Mouse (Mus musculus) forebrain, embryonic 10.5 days (tissue): ENCODE results near the gene Hemk1. TPM values are rescaled to one million over a fixed set of nuclear protein-coding genes. Genes with fewer than 3 reads are reported as not detected.
A peak's percentile ranks its signal among the peaks of the same experiment; 100 is the strongest.

Experiments
- DNase-seq: peaks from one replicate; pipeline ENCODE4 v3.0.0-alpha.2; 2017; ENCODE audit warnings: low spot score; ENCODE audit errors: extremely low spot score
- H3K27ac ChIP-seq: fragments of 300-500 bp; sonication (generic); 2 replicates; pipeline ENCODE4 v1.5.1; 2016; ENCODE audit warnings: mild to moderate bottlenecking
- H3K27me3 ChIP-seq: fragments of 300-500 bp; sonication (generic); 2 replicates; pipeline ENCODE4 v1.6.1; 2016; ENCODE audit warnings: mild to moderate bottlenecking; ENCODE audit not compliant: poor library complexity, severe bottlenecking
- H3K36me3 ChIP-seq: fragments of 300-500 bp; sonication (generic); replicated peaks from 2 replicates; pipeline ENCODE4 v1.6.1; 2016; ENCODE audit warnings: mild to moderate bottlenecking, moderate library complexity
- H3K4me1 ChIP-seq: fragments of 300-500 bp; sonication (generic); 2 replicates; pipeline ENCODE4 v1.6.1; 2016
- H3K4me3 ChIP-seq: fragments of 300-500 bp; sonication (generic); 2 replicates; pipeline ENCODE4 v1.5.1; 2016; ENCODE audit warnings: mild to moderate bottlenecking, moderate library complexity
- H3K9me3 ChIP-seq: fragments of 300-500 bp; sonication (generic); 2 replicates; pipeline ENCODE4 v1.6.1; 2016; ENCODE audit warnings: mild to moderate bottlenecking, moderate library complexity
- WGBS: fragments of 180-500 bp; shearing (Covaris S2); methylation state at CpG from one replicate; pipeline ENCODE4 v1.1.7; 2016; 5-methylcytosine and 5-hydroxymethylcytosine counted together
- polyA plus RNA-seq: library from polyadenylated mRNA; unstranded; fragments of >200 nt; fragmentation: Nextera tagmentation; extraction: Ambion mirVana; gene quantifications from 2 replicates; pipeline ENCODE4 v1.2.1, GENCODE M21; 2016

Hemk1 gene
- polyA plus RNA-seq, 1 experiment from 2014 or later = 13.5 TPM

- H3K27me3 ChIP-seq = peaks cover 35% of the 10 kb centered on the region
- H3K36me3 ChIP-seq = no peaks in the 10 kb centered on the region
- no peaks in the 10 kb centered on the region for H3K9me3 ChIP-seq
- peak; percentile 91 for DNase-seq
- peak within 1 kb of the TSS; percentile 76 for H3K4me3 ChIP-seq
- under 1% methylated on average over 34 of the region's 34 CpGs for WGBS
- H3K27ac ChIP-seq = peak within 1 kb of the TSS; percentile 83
- H3K4me1 ChIP-seq = peaks cover 46% of the 10 kb centered on the region
Observed at GRCm38 (mm10) chr9:107340267-107340859, 2.2 kb upstream of the Hemk1 start, which contains the start of gene 6430571L13Rik. TSS of gene 6430571L13Rik (plus strand) at chr9:107340602.

GRCm38 (mm10) chr9:107336386-107336785 is 1.8 kb downstream of the Hemk1 start:
- H3K4me1 ChIP-seq = peaks cover 45% of the 10 kb centered on the region
- peaks cover 13% of the 10 kb centered on the region for H3K36me3 ChIP-seq
- no peak for DNase-seq
- no peaks in the 10 kb centered on the region for H3K9me3 ChIP-seq
- peaks cover 5% of the 10 kb centered on the region for H3K27me3 ChIP-seq
- no peak overlapping the region for H3K4me3 ChIP-seq
- H3K27ac ChIP-seq = no peak overlapping the region
- 92% methylated on average over 6 of the region's 6 CpGs for WGBS

GRCm38 (mm10) chr9:107335909-107336308 is 2.2 kb downstream of the Hemk1 start:
- Histone ChIP-seq H3K27me3 (peaks cover under 1% of the 10 kb centered on the region), H3K27ac (no peak overlapping the region), H3K4me3 (no peak overlapping the region), H3K4me1 (peaks cover 40% of the 10 kb centered on the region), H3K36me3 (peaks cover 14% of the 10 kb centered on the region), H3K9me3 (no peaks in the 10 kb centered on the region)
- WGBS = 11% methylated on average over 5 of the region's 5 CpGs
- peak; percentile 57 for DNase-seq

GRCm38 (mm10) chr9:107335046-107335445 is 3.1 kb downstream of the Hemk1 start:
- WGBS = 94% methylated on average over 5 of the region's 5 CpGs
- peaks cover 32% of the 10 kb centered on the region for H3K4me1 ChIP-seq
- no peak for DNase-seq
- no peaks in the 10 kb centered on the region for H3K27me3 ChIP-seq
- H3K4me3 ChIP-seq = no peak overlapping the region
- peaks cover 14% of the 10 kb centered on the region for H3K36me3 ChIP-seq
- no peak overlapping the region for H3K27ac ChIP-seq
- no peaks in the 10 kb centered on the region for H3K9me3 ChIP-seq

- Histone ChIP-seq H3K27me3 (no peaks in the 10 kb centered on the region), H3K4me3 (no peak overlapping the region), H3K4me1 (peaks cover 25% of the 10 kb centered on the region), H3K9me3 (no peaks in the 10 kb centered on the region), H3K27ac (no peak overlapping the region), H3K36me3 (peaks cover 14% of the 10 kb centered on the region)
- DNase-seq = no peak
- 91% methylated on average over 6 of the region's 6 CpGs for WGBS
Observed at GRCm38 (mm10) chr9:107334356-107334755, 3.8 kb downstream of the Hemk1 start.

GRCm38 (mm10) chr9:107333686-107334085 is 4.5 kb downstream of the Hemk1 start:
- Histone ChIP-seq H3K36me3 (peaks cover 14% of the 10 kb centered on the region), H3K4me1 (peaks cover 18% of the 10 kb centered on the region), H3K9me3 (no peaks in the 10 kb centered on the region), H3K27ac (no peak overlapping the region), H3K4me3 (no peak overlapping the region), H3K27me3 (no peaks in the 10 kb centered on the region)
- DNase-seq = no peak
- 87% methylated on average over 2 of the region's 2 CpGs for WGBS

- Histone ChIP-seq H3K36me3 (peaks cover 23% of the 10 kb centered on the region), H3K4me1 (no peaks in the 10 kb centered on the region), H3K27me3 (no peaks in the 10 kb centered on the region), H3K9me3 (no peaks in the 10 kb centered on the region), H3K4me3 (no peak overlapping the region), H3K27ac (no peak overlapping the region)
- no peak for DNase-seq
- 81% methylated on average over 6 of the region's 6 CpGs for WGBS
Observed at GRCm38 (mm10) chr9:107330791-107331190, 7.4 kb downstream of the Hemk1 start.

- no peaks in the 10 kb centered on the region for H3K9me3 ChIP-seq
- H3K4me3 ChIP-seq = no peak overlapping the region
- 91% methylated on average over 16 of the region's 16 CpGs for WGBS
- DNase-seq = no peak
- H3K4me1 ChIP-seq = no peaks in the 10 kb centered on the region; the same call in 1 of the 2 replicates
- H3K27me3 ChIP-seq = no peaks in the 10 kb centered on the region
- H3K36me3 ChIP-seq = peaks cover 23% of the 10 kb centered on the region
- H3K27ac ChIP-seq = peak overlapping the region; percentile 7; the same call in 1 of the 2 replicates
Observed at GRCm38 (mm10) chr9:107327879-107328620, 10.1 kb downstream of the Hemk1 start.

GRCm38 (mm10) chr9:107325904-107326303 is 12.2 kb downstream of the Hemk1 start:
- WGBS = 88% methylated on average over 7 of the region's 7 CpGs
- Histone ChIP-seq H3K36me3 (peaks cover 9% of the 10 kb centered on the region), H3K4me3 (no peak overlapping the region), H3K27me3 (no peaks in the 10 kb centered on the region), H3K9me3 (no peaks in the 10 kb centered on the region), H3K4me1 (no peaks in the 10 kb centered on the region; the same call in 1 of the 2 replicates), H3K27ac (no peak overlapping the region)
- DNase-seq = no peak

- Histone ChIP-seq H3K9me3 (no peaks in the 10 kb centered on the region), H3K36me3 (peaks cover 9% of the 10 kb centered on the region), H3K27me3 (no peaks in the 10 kb centered on the region), H3K4me3 (no peak overlapping the region), H3K27ac (no peak overlapping the region), H3K4me1 (no peaks in the 10 kb centered on the region; the same call in 1 of the 2 replicates)
- DNase-seq = no peak
- 69% methylated on average over 4 of the region's 4 CpGs for WGBS
Observed at GRCm38 (mm10) chr9:107324799-107325561, 13.2 kb downstream of the Hemk1 start.

- WGBS = 93% methylated on average over 6 of the region's 6 CpGs
- H3K4me3 ChIP-seq = no peak overlapping the region
Observed at GRCm38 (mm10) chr9:107323558-107323957, 14.6 kb downstream of the Hemk1 start.

GRCm38 (mm10) chr9:107322461-107323050 is 15.6 kb downstream of the Hemk1 start:
- WGBS = 87% methylated on average over 8 of the region's 8 CpGs
- H3K4me3 ChIP-seq = no peak overlapping the region
- no peak for DNase-seq
- no peaks in the 10 kb centered on the region for H3K9me3 ChIP-seq
- H3K36me3 ChIP-seq = peaks cover under 1% of the 10 kb centered on the region; the same call in 1 of the 2 replicates
- no peak overlapping the region for H3K27ac ChIP-seq
- no peaks in the 10 kb centered on the region for H3K27me3 ChIP-seq
- H3K4me1 ChIP-seq = no peaks in the 10 kb centered on the region; the same call in 1 of the 2 replicates

More at GRCm38 (mm10) chr9:107323558-107323957, 14.6 kb downstream of the Hemk1 start:
- peaks cover 9% of the 10 kb centered on the region for H3K36me3 ChIP-seq
- H3K9me3 ChIP-seq = no peaks in the 10 kb centered on the region
- no peaks in the 10 kb centered on the region; the same call in 1 of the 2 replicates for H3K4me1 ChIP-seq
- no peaks in the 10 kb centered on the region for H3K27me3 ChIP-seq
- H3K27ac ChIP-seq = no peak overlapping the region
- no peak for DNase-seq
